Mouse (Mus musculus): ENCODE data around the gene Fto. TPM values are rescaled to one million over a fixed set of nuclear protein-coding genes. Genes with fewer than 3 reads are reported as not detected.

Gene Fto
- total RNA-seq, 1 experiment: 16.8 TPM

DNA sequence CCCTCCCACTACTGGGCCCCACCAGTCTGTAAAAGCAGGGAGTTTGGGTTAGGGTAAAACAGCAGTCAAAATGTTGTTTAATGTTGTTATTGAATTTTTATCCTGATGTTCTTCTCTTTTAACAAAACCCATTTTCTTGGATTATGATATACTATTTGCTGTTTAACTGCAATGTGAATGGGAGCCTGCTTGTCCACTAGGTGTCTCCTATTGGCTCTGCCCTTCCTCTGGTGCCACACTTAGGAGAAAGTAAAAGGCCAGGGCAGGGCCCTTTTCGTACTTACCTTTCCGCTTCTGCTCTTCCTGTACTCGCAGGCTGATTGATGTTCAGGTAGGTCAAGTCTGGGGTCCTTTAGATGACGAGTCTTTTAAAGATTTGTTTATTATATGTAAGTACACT, 40.6 kb downstream of the Fto start:
- TF ChIP-seq CHD2 (IDR thresholded peaks at IDR 0.05; ENCODE audit: low read depth, low read length) (no peak), ZC3H11A (IDR thresholded peaks at IDR 0.05; ENCODE audit: borderline replicate concordance, low read depth, low read length) (no peak), ZNF384 (IDR thresholded peaks at IDR 0.05; ENCODE audit: low read depth, low read length) (no peak), HCFC1 (IDR thresholded peaks at IDR 0.05; ENCODE audit: borderline replicate concordance, insufficient read depth, low read length) (no peak), MAFK (IDR thresholded peaks at IDR 0.05; ENCODE audit: insufficient read depth, low read depth, low read length) (no peak)

DNA sequence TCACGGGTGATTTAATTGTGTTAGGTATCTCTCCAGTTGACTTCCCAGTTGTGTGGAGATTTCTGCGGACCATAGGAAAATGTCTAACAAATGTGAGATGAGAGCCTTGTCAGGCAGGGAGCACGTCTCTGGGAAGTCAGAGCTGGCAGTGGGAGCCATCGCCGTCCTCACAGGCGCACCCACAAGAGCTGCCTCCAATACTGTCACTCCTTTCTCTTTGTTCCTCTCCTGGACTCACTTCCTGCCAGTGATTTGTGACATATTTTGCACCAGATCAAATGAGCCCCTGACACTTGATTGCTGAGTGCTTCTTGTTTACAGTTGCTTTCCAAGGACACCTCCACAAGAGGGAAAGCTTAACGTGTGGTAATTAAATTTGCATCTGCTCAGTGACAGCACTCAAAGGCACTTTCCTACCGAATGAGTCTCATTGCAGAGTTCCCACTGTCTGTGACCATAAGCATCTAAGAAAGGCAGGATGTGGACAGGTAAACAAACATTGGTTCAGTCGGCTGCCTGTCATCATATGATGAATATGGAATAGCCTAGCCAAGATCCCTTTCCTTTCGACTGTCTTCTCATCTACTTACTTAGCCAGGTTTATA, 42.1 kb downstream of the Fto start:
- in situ Hi-C loops (cut with MboI; ENCODE audit: low sequenced_read_pairs in 2 of 2, unreplicated experiment in 2 of 2): no loop called here
- Histone ChIP-seq H3K9ac (ENCODE audit: insufficient read depth, low read depth, low read length, poor library complexity, severe bottlenecking) (no peak overlapping the region), H3K4me1 (ENCODE audit: control insufficient read depth in 2 of 2, insufficient read depth in 2 of 2, low read length in 2 of 2, poor library complexity in 1 of 2) (0 out of 4 replicates have a peak, but pooled peaks cover 0 to 2% of the 10 kb centered on the region in 2 experiments), H3K4me3 (ENCODE audit: insufficient read depth in 1 of 2, low read depth in 1 of 2, low read length in 2 of 2, poor library complexity in 1 of 2, severe bottlenecking in 1 of 2) (no peak overlapping the region), H3K9me3 (ENCODE audit: control insufficient read depth, insufficient read depth, low read depth, low read length) (no peaks in the 10 kb centered on the region), H3K27ac (ENCODE audit: insufficient read depth, low read depth, low read length, poor library complexity, severe bottlenecking) (no peak overlapping the region), H3K36me3 (ENCODE audit: control insufficient read depth, insufficient read depth, low read length, poor library complexity, severe bottlenecking) (no peaks in the 10 kb centered on the region)
- TF ChIP-seq ZC3H11A (IDR thresholded peaks at IDR 0.05; ENCODE audit: borderline replicate concordance, low read depth, low read length): no peak
- TF ChIP-seq CHD2 (IDR thresholded peaks at IDR 0.05; ENCODE audit: low read depth, low read length): no peak
- no peak for TF ChIP-seq MAFK (IDR thresholded peaks at IDR 0.05; ENCODE audit: insufficient read depth, low read depth, low read length)
- no peak for TF ChIP-seq ZNF384 (IDR thresholded peaks at IDR 0.05; ENCODE audit: low read depth, low read length)
- TF ChIP-seq HCFC1 (IDR thresholded peaks at IDR 0.05; ENCODE audit: borderline replicate concordance, insufficient read depth, low read length): no peak
- no peak for DNase-seq (ENCODE audit: low read depth, low spot score)

More for the DNA sequence above, 40.6 kb downstream of the Fto start:
- Histone ChIP-seq H3K27ac (ENCODE audit: insufficient read depth, low read depth, low read length, poor library complexity, severe bottlenecking) (no peak overlapping the region), H3K4me1 (ENCODE audit: control insufficient read depth in 2 of 2, insufficient read depth in 2 of 2, low read length in 2 of 2, poor library complexity in 1 of 2) (0 out of 4 replicates have a peak, but pooled peaks cover 0 to 2% of the 10 kb centered on the region in 2 experiments), H3K4me3 (ENCODE audit: insufficient read depth in 1 of 2, low read depth in 1 of 2, low read length in 2 of 2, poor library complexity in 1 of 2, severe bottlenecking in 1 of 2) (no peak overlapping the region), H3K36me3 (ENCODE audit: control insufficient read depth, insufficient read depth, low read length, poor library complexity, severe bottlenecking) (no peaks in the 10 kb centered on the region), H3K9me3 (ENCODE audit: control insufficient read depth, insufficient read depth, low read depth, low read length) (no peaks in the 10 kb centered on the region), H3K9ac (ENCODE audit: insufficient read depth, low read depth, low read length, poor library complexity, severe bottlenecking) (no peak overlapping the region)
- in situ Hi-C loops (cut with MboI; ENCODE audit: low sequenced_read_pairs in 2 of 2, unreplicated experiment in 2 of 2): no loop called here
- DNase-seq (ENCODE audit: low read depth, low spot score): no peak

DNA sequence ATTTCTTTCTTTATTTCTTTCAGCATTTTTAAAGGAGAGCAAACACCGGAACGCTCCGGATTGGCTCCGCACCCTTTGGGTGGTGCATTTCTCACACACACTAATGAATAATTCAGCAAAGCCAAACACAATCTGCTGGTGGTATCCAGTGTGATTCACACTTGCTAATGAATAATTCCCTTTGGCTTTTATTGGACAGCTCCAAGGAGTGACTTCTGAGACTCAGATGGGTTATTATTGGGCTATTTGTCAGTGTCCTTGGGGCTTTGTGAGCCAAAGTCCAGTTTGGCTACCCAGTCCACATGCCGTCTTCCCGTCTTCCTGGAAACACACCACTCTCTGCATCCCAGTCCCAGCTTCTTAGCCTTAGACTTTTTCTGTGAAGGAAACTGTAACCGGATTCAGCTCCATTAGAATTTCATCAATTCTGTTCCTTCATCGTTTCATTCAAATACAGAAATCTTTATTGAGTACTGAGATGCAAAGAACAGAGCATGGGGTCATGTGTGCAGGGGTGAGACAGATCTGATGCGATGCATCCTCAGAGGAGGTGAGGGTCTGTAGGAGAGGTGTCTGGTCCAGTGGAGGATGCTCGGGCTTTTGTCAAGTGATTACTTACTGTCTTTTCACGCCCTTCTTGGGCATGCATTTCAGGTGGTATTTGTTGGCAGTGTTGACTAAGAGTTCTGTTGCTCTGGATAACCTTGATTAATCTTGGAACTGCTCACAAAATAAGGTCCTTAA, 42.8 kb downstream of the Fto start:
- no peak for DNase-seq (ENCODE audit: low read depth, low spot score)
- no peak overlapping the region for H3K9ac ChIP-seq (ENCODE audit: insufficient read depth, low read depth, low read length, poor library complexity, severe bottlenecking)
- no peak for TF ChIP-seq ZC3H11A (IDR thresholded peaks at IDR 0.05; ENCODE audit: borderline replicate concordance, low read depth, low read length)
- no peak for TF ChIP-seq CHD2 (IDR thresholded peaks at IDR 0.05; ENCODE audit: low read depth, low read length)
- TF ChIP-seq MAFK (IDR thresholded peaks at IDR 0.05; ENCODE audit: insufficient read depth, low read depth, low read length): no peak
- no peak for TF ChIP-seq ZNF384 (IDR thresholded peaks at IDR 0.05; ENCODE audit: low read depth, low read length)
- no peak for TF ChIP-seq HCFC1 (IDR thresholded peaks at IDR 0.05; ENCODE audit: borderline replicate concordance, insufficient read depth, low read length)
- no peaks in the 10 kb centered on the region for H3K36me3 ChIP-seq (ENCODE audit: control insufficient read depth, insufficient read depth, low read length, poor library complexity, severe bottlenecking)
- 0 out of 4 replicates have a peak, but pooled peaks cover 0 to 2% of the 10 kb centered on the region in 2 experiments for H3K4me1 ChIP-seq (ENCODE audit: control insufficient read depth in 2 of 2, insufficient read depth in 2 of 2, low read length in 2 of 2, poor library complexity in 1 of 2)
- no peaks in the 10 kb centered on the region for H3K9me3 ChIP-seq (ENCODE audit: control insufficient read depth, insufficient read depth, low read depth, low read length)
- in situ Hi-C loops (cut with MboI; ENCODE audit: low sequenced_read_pairs in 2 of 2, unreplicated experiment in 2 of 2): no loop called here
- no peak overlapping the region for H3K27ac ChIP-seq (ENCODE audit: insufficient read depth, low read depth, low read length, poor library complexity, severe bottlenecking)
- H3K4me3 ChIP-seq (ENCODE audit: insufficient read depth in 1 of 2, low read depth in 1 of 2, low read length in 2 of 2, poor library complexity in 1 of 2, severe bottlenecking in 1 of 2): no peak overlapping the region

DNA sequence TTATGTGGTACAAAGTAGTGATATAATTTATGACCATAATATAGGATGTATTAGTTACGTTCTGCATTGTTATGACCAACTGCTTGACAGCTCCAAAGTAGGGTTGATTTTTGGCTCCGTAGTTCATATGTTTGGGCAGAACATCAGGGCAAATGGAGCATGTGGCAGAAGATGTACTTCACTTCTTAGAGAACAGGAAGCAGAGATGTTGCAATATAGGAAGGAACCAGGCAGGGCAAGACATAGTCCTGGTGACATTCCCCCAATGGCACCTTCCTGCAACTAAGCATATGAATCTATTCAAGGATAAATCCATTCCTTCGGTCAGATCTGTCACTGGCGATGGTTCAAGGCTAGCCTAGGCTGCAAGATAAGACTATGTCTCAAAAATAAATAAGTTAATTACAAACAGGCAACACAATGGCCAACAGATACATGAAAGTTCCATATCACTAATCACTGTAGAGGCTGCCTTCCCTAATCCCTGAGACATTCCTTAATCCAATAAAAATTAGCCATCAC, 44.2 kb downstream of the Fto start:
- Histone ChIP-seq H3K9me3 (ENCODE audit: control insufficient read depth, insufficient read depth, low read depth, low read length) (no peaks in the 10 kb centered on the region), H3K4me1 (ENCODE audit: control insufficient read depth in 2 of 2, insufficient read depth in 2 of 2, low read length in 2 of 2, poor library complexity in 1 of 2) (0 out of 4 replicates have a peak, but pooled peaks cover 0 to 2% of the 10 kb centered on the region in 2 experiments), H3K36me3 (ENCODE audit: control insufficient read depth, insufficient read depth, low read length, poor library complexity, severe bottlenecking) (no peaks in the 10 kb centered on the region), H3K9ac (ENCODE audit: insufficient read depth, low read depth, low read length, poor library complexity, severe bottlenecking) (no peak overlapping the region), H3K27ac (ENCODE audit: insufficient read depth, low read depth, low read length, poor library complexity, severe bottlenecking) (no peak overlapping the region), H3K4me3 (ENCODE audit: insufficient read depth in 1 of 2, low read depth in 1 of 2, low read length in 2 of 2, poor library complexity in 1 of 2, severe bottlenecking in 1 of 2) (no peak overlapping the region)
- in situ Hi-C loops (cut with MboI; ENCODE audit: low sequenced_read_pairs in 2 of 2, unreplicated experiment in 2 of 2): no loop called here
- TF ChIP-seq CHD2 (IDR thresholded peaks at IDR 0.05; ENCODE audit: low read depth, low read length) (no peak), HCFC1 (IDR thresholded peaks at IDR 0.05; ENCODE audit: borderline replicate concordance, insufficient read depth, low read length) (no peak), ZNF384 (IDR thresholded peaks at IDR 0.05; ENCODE audit: low read depth, low read length) (no peak), MAFK (IDR thresholded peaks at IDR 0.05; ENCODE audit: insufficient read depth, low read depth, low read length) (no peak), ZC3H11A (IDR thresholded peaks at IDR 0.05; ENCODE audit: borderline replicate concordance, low read depth, low read length) (no peak)
- no peak for DNase-seq (ENCODE audit: low read depth, low spot score)
